Mouse (Mus musculus): ENCODE results near the gene Gm28038. TPM values are rescaled to one million over a fixed set of nuclear protein-coding genes. Genes with fewer than 3 reads are reported as not detected.

Gm28038 gene
- not detected in 2 replicates for polyA plus RNA-seq (2012; rRNA removed)

DNA sequence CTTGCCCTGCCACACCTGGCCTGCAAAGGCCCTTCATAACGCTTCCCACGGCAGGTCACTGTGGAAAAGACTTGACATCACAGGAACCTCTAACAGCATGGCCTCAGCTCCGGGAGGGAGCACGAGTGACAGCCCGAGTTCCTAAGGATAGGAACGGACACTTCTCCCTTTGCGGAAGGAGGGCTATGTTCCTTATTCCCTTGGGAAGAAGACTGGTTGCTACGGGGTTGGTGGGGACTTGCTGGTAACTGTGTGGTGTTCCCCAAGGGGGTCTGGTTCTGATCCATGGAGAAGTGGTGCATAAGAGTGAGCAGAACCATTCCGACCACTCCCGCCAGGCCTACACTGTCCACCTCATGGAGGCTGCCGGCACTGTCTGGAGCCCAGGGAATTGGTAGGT is at the start of gene Gm28038:
Gm28038 (plus strand) TSS at position 301 of the 400 bp plus-strand sequence.

DNA sequence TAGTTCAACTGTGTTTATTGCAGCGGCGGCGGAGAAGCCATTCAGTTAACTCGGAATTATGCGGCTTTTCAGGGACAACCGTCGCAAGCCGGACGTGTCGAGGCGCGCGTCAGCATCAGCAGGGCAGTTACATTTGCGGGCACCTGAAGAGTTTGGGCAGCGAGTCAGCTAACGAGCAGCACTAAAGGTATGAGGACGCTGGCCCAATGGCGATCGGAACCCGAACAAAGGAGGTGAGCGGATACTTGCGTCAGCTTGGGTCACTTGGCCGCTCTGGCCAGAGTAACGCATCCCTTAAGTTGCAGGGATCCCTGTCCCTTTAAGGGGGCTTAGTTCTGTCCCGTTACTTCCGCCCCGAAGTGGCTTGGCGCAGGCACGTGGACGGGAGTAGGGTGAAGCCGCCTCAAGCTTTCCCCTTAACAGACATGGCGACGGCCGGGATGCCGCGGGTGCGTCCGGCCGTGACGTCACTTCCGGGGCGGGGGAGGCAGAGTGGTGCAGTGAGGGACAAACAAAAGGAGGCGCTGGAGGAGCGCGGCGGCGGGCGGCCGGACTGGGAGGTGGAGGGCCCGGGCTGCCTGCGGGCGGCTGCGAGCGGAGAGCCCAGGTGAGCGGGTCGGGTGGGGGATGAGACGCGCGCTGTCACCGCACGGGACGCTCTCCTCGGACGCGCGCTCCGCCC is 43.5 kb upstream of the Gm28038 start, which contains the start of gene Lrrc8a:
Lrrc8a (plus strand) TSS at position 517 of the 682 bp plus-strand sequence.

DNA sequence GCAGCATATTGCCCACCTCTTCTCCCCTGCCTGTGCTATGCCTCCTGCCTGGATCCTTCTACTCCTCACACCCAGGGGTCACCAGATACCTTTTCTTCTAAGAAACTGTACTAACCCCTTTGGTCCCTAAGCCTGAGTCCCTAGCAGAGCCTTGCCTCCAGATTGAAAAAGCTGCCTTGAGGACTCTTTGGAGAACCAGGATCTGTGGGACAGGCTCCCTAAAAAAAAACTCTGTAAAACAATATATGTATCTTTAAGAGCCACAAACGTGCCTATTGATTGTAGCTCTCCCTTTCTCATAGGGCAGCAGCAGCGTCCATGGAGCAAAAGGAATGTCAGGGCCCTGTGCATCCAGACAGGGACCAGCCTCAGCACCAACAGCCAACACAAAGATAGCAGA is 40.6 kb upstream of the Gm28038 start, which contains the start of gene Gm28035:
Gm28035 (plus strand) TSS at position 301 of the 400 bp plus-strand sequence.

DNA sequence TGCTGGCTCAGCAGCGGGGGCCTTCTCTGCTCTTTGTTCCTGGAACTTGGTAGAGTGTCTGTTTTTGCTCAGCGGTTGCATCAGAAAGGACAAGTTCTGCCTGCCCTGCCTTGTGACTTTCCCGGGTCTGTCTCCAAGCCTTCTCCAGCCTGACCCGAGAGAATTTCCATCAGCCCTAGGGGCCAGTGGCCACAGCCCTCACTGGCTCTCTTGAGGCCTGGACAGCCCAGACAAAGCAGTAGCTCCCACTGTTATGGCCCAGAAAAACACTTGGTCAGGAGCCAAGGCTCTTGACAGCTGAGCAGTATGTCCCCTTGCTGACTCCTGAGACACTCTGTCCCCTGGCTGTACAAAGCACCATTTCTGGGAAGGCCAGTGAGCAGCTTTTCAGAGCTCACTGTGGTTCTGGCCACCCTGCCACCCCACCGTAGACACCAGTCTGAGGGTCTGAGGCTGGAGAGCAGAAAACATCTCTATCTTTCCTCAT is 15.0 kb upstream of the Gm28038 start, which contains the start of gene Phyhd1:
Phyhd1 (plus strand) TSS at position 437 of the 487 bp plus-strand sequence.

DNA sequence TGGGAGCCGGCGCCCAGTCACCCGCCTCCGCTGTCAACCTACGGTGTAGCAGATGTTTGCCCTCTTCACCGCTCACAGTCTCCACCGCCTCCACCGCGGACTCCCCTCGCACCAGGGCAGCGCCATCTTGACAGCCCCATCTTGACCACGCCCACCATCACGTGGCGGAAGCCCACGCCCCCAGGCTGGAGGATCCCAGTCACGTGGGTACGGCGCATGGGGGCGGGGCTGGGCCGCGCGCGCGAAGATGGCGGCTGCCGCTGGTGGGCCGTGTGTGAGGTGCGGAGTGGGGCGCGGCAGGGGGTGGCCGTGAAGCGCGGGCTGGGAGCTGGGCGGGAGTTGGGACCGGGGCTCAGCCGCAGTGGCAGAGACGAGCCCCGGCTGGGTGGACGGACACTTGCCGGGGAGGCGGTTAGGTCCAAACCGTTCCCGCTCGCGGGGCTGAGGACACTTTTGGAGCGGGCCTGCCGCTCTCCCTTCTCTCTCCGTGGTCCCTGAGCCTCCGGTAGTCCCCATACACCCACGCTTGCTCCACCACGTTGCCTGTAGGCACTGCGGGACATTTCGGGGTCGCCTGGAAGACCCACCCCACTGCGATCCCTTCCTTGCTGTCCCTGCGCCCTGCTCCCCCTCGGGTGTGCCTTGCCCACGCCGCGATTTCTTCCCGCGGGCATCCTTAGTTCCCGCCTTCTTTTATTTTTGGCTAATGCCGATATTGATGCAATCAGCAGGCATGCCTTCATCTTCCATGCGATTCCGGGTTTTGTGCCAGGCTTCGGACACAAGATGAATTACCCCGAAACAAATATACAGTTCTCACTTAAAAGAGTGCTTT is 5.6 kb downstream of the Gm28038 start, which contains the start of the genes Dolk and Nup188:
Dolk (minus strand) TSS at position 143 of the 835 bp plus-strand sequence.
Nup188 (plus strand) TSS at position 206 of the 835 bp plus-strand sequence.

Other genes with a start within 250 kb of the Gm28038 start
- gene Wdr34, start 232.2 kb upstream of the Gm28038 start, polyA plus RNA-seq (2012; rRNA removed), result 12.0 and 12.4 TPM in 2 replicates
- 23.9 and 29.4 TPM in 2 replicates for gene Set, start 223.7 kb upstream of the Gm28038 start, polyA plus RNA-seq (2012; rRNA removed)
- gene Pkn3, start 203.4 kb upstream of the Gm28038 start, polyA plus RNA-seq (2012; rRNA removed), result 6.8 and 7.1 TPM in 2 replicates
- 43.2 and 67.1 TPM in 2 replicates for gene Zdhhc12, start 187.4 kb upstream of the Gm28038 start, polyA plus RNA-seq (2012; rRNA removed)
- gene Zer1, start 156.5 kb upstream of the Gm28038 start, polyA plus RNA-seq (2012; rRNA removed), result 21.2 and 23.3 TPM in 2 replicates
- gene Tbc1d13, start 147.3 kb upstream of the Gm28038 start, polyA plus RNA-seq (2012; rRNA removed), result 26.8 and 32.1 TPM in 2 replicates
- 39.9 and 91.3 TPM in 2 replicates for gene Endog, start 109.5 kb upstream of the Gm28038 start, polyA plus RNA-seq (2012; rRNA removed)
- gene Spout1, start 102.6 kb upstream of the Gm28038 start, polyA plus RNA-seq (2012; rRNA removed), result 11.6 and 12.3 TPM in 2 replicates
- gene Kyat1, start 75.2 kb upstream of the Gm28038 start, polyA plus RNA-seq (2012; rRNA removed), result 55.2 and 57.8 TPM in 2 replicates
- gene Lrrc8a, start 43.3 kb upstream of the Gm28038 start, polyA plus RNA-seq (2012; rRNA removed), result 16.7 and 17.1 TPM in 2 replicates
- 0.39 and 0.74 TPM in 2 replicates for gene Gm28035, start 40.5 kb upstream of the Gm28038 start, polyA plus RNA-seq (2012; rRNA removed)
- gene Phyhd1, start 14.8 kb upstream of the Gm28038 start, polyA plus RNA-seq (2012; rRNA removed), result 9.1 and 10.5 TPM in 2 replicates
- 7.8 and 8.3 TPM in 2 replicates for gene Dolk, start 5.3 kb downstream of the Gm28038 start, polyA plus RNA-seq (2012; rRNA removed)
- 21.4 and 24.0 TPM in 2 replicates for gene Nup188, start 5.4 kb downstream of the Gm28038 start, polyA plus RNA-seq (2012; rRNA removed)
- gene Sh3glb2, start 78.3 kb downstream of the Gm28038 start, polyA plus RNA-seq (2012; rRNA removed), result 184 and 205 TPM in 2 replicates
- 21.6 and 21.8 TPM in 2 replicates for gene Miga2, start 83.2 kb downstream of the Gm28038 start, polyA plus RNA-seq (2012; rRNA removed)
- 80.1 and 92.9 TPM in 2 replicates for gene Dolpp1, start 111.2 kb downstream of the Gm28038 start, polyA plus RNA-seq (2012; rRNA removed)
- 91.8 and 106 TPM in 2 replicates for gene Crat, start 134.8 kb downstream of the Gm28038 start, polyA plus RNA-seq (2012; rRNA removed)
- gene Ptpa, start 135.0 kb downstream of the Gm28038 start, polyA plus RNA-seq (2012; rRNA removed), result 77.8 and 80.4 TPM in 2 replicates
- 14.5 and 26.0 TPM in 2 replicates for gene Ier5l, start 193.2 kb downstream of the Gm28038 start, polyA plus RNA-seq (2012; rRNA removed)

Data from stomach, adult 2 months (tissue).